Mouse (Mus musculus): ENCODE measurements around the gene Kcnmb1. TPM values are rescaled to one million over a fixed set of nuclear protein-coding genes. Genes with fewer than 3 reads are reported as not detected.

Gene Kcnmb1
- 1.0 TPM for polyA plus RNA-seq (2015; fragmentation: Illumina TruSeq; extraction: RNeasy Lipid Tissue Mini Kit (QIAGEN cat#74804); ENCODE audit: low read depth, low replicate concordance)

DNA sequence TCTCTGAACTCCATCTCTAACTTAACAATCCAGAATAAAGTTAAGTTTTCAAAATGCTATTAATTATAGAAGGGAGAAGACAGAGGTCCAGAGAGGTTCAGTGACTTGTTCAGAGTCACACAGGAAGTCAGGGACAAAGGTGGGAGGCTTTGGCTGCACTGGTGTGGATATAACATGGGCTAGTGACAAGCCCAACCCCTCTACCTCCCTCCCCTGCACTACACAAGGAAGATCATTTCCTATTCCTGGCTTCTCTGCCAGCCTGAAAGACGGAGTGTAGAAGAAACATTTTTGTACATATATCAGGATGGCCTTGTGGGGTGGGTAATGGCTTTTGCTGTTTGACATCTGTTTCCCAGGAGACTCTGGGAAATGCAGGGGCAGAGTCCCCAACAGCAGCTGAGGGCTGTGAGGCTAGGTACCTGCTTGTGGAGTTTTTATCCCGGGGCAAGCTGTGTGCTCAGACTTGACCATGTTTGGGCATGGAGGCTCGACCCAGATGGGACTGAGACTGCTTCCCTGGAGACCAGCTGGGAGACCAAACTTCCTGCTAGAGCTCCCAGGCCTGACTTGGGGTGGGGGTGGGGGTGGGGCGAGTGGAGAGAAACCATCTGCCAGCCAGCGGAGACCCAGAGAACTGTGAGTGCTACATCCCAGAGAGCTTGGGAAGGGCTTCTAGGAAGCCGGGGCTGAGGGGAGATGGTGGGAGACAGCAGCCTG lies at the start of gene Kcnmb1:
Gene Kcnmb1 (plus strand): TSS at position 326 of the 720 bp plus-strand sequence.

DNA sequence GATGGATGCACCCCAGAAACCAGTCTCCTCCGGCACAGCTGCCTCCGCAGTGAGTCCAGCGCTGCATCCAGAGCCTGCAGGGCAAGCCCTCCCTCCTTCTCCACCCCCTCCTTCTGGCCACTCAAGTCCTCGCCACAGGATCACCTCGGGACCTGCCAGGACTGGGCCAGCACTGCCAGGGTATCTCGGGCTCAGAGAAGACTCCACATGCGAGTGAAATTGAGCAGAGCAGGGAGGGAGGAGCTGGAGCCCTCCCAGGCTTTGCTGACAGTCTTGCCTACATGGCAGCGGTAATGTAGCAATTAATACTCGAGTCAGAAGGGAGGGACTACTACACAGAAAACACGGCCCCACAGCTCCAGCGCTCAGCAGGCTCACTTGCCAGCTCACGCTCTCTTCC lies 30.1 kb downstream of the Kcnmb1 start, which contains the start of gene Kcnip1:
Gene Kcnip1 (minus strand): TSS at position 215 of the 400 bp plus-strand sequence.

Other genes starting within 250 kb of the Kcnmb1 start
- gene Kcnip1, start 30.1 kb downstream of the Kcnmb1 start, polyA plus RNA-seq (2015; fragmentation: Illumina TruSeq; extraction: RNeasy Lipid Tissue Mini Kit (QIAGEN cat#74804); ENCODE audit: low read depth, low replicate concordance): 39.7 TPM
- 1.9 TPM for gene Lcp2, start 83.9 kb downstream of the Kcnmb1 start, polyA plus RNA-seq (2015; fragmentation: Illumina TruSeq; extraction: RNeasy Lipid Tissue Mini Kit (QIAGEN cat#74804); ENCODE audit: low read depth, low replicate concordance)
- gene 4930469K13Rik, start 135.5 kb downstream of the Kcnmb1 start, polyA plus RNA-seq (2015; fragmentation: Illumina TruSeq; extraction: RNeasy Lipid Tissue Mini Kit (QIAGEN cat#74804); ENCODE audit: low read depth, low replicate concordance): not detected
- gene Foxi1, start 245.1 kb downstream of the Kcnmb1 start, polyA plus RNA-seq (2015; fragmentation: Illumina TruSeq; extraction: RNeasy Lipid Tissue Mini Kit (QIAGEN cat#74804); ENCODE audit: low read depth, low replicate concordance): not detected

Data from brain, adult 10 weeks (tissue).